ENCODE assay signal across 10 mouse cellular contexts in the genomic region with DNA sequence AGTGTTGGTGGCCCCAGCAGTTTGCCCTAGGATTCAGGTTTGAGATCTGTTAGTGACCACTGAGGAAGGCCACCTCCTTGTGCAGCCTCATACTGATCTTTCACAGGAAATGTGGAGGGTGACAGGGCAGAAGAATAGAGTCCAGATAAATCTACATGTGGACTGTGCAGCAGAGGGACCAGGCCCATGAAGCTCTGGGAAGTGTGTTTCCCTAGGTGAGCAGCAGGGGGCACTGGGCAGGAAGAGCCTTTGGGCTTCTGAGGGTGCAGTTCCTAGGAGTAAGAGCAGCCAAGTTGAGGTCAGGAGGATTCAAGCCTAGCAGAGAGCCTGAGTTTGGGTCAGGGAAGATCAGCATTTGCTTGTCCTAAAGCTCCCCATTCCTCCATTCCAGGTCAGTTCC. TPM values are rescaled to one million over a fixed set of nuclear protein-coding genes. Genes with fewer than 3 reads are reported as not detected.
DNase-seq lines count a peak whose midpoint lies in the region; ATAC-seq and TF ChIP-seq lines count a peak whose summit lies in the region.
"Had no signal": no experiment of that assay in that cellular context is flagged by ENCODE, and none has a peak within 500 bp of the region (broad histone marks: within the 10 kb centered on the region; RNA-seq: fewer than 3 reads in every experiment).

No protein-coding gene starts in this region.

- ATAC-seq in midbrain, postnatal 0 days (ENCODE audit: low FRiP score) = no peak
- ATAC-seq in midbrain, embryonic 13.5 days = no peak
- ATAC-seq in erythroid progenitor cell, adult 5-6 weeks (replicated peaks; ENCODE audit: low FRiP score, poor library complexity, severe bottlenecking) = no peak

- no peak for TF ChIP-seq POLR2A in liver, adult 2 months (IDR thresholded peaks at IDR 0.05; ENCODE audit: extremely low read depth, insufficient read depth, low read length)

- H3K4me2 ChIP-seq in midbrain, postnatal 0 days (ENCODE audit: low read depth, low read length, poor library complexity, severe bottlenecking) = no peak overlapping the region
- H3K4me2 ChIP-seq in midbrain, embryonic 13.5 days (replicated peaks) = no peak overlapping the region
- H3K4me2 ChIP-seq: limb, embryonic 15.5 days had no signal

- peak; percentile 6 to 8 for DNase-seq in cerebellum, postnatal 36 days
- no peak for DNase-seq in cerebellum, adult 9-10 months
- DNase-seq in midbrain, postnatal 0 days (ENCODE audit: low spot score) = no peak
- DNase-seq in liver, adult 2 months (ENCODE audit: extremely low read depth, low read depth, low spot score) = peak; percentile 56
- peak; percentile 48 for DNase-seq in thymus, postnatal 0 days (ENCODE audit: low spot score)
- no peak for DNase-seq in right cerebral cortex, adult 18-20 months

- TF ChIP-seq CTCF in midbrain, postnatal 0 days (IDR thresholded peaks at IDR 0.05) = peak; percentile 13; the same call in 1 of the 2 replicates
- TF ChIP-seq CTCF in liver, adult 2 months (IDR thresholded peaks at IDR 0.05; ENCODE audit: low read depth, low read length) = peak; percentile 88

- no peak overlapping the region for H3K9ac ChIP-seq in midbrain, postnatal 0 days (replicated peaks; ENCODE audit: low read length, poor library complexity, severe bottlenecking)
- no peak overlapping the region for H3K9ac ChIP-seq in midbrain, embryonic 13.5 days (replicated peaks)
- H3K9ac ChIP-seq in liver, adult 2 months (ENCODE audit: low read depth, low read length) = no peak overlapping the region
- H3K9ac ChIP-seq: limb, embryonic 15.5 days had no signal

- no peak overlapping the region for H3K4me3 ChIP-seq in midbrain, postnatal 0 days (ENCODE audit: low read depth, low read length)
- H3K4me3 ChIP-seq in midbrain, embryonic 13.5 days (replicated peaks) = no peak overlapping the region
- H3K4me3 ChIP-seq in liver, adult 2 months (ENCODE audit: insufficient read depth, low read depth, low read length) = no peak overlapping the region
- H3K4me3 ChIP-seq: limb, embryonic 15.5 days had no signal

- H3K9me3 ChIP-seq in midbrain, postnatal 0 days (ENCODE audit: low read length) = no peaks in the 10 kb centered on the region
- H3K9me3 ChIP-seq in midbrain, embryonic 13.5 days = no peaks in the 10 kb centered on the region
- H3K9me3 ChIP-seq: limb, embryonic 15.5 days had no signal

- H3K79me2 ChIP-seq in liver, adult 2 months (ENCODE audit: control insufficient read depth, insufficient read depth, low read length) = no peaks in the 10 kb centered on the region

- no peak overlapping the region for H3K27ac ChIP-seq in midbrain, postnatal 0 days (ENCODE audit: low read depth, low read length)
- H3K27ac ChIP-seq in midbrain, embryonic 13.5 days = no peak overlapping the region
- no peak overlapping the region for H3K27ac ChIP-seq in liver, adult 2 months (replicated peaks; ENCODE audit: insufficient read depth, low read depth, low read length)
- H3K27ac ChIP-seq: limb, embryonic 15.5 days had no signal

- no peaks in the 10 kb centered on the region for H3K4me1 ChIP-seq in midbrain, postnatal 0 days (ENCODE audit: insufficient read depth, low read length)
- H3K4me1 ChIP-seq in midbrain, embryonic 13.5 days (replicated peaks) = no peaks in the 10 kb centered on the region; the same call in 1 of the 2 replicates
- no peaks in the 10 kb centered on the region for H3K4me1 ChIP-seq in liver, adult 2 months (ENCODE audit: control insufficient read depth, insufficient read depth, low read length)
- H3K4me1 ChIP-seq: limb, embryonic 15.5 days had no signal

- no peaks in the 10 kb centered on the region for H3K36me3 ChIP-seq in midbrain, postnatal 0 days (ENCODE audit: insufficient read depth, low read length)
- no peaks in the 10 kb centered on the region for H3K36me3 ChIP-seq in midbrain, embryonic 13.5 days
- H3K36me3 ChIP-seq in liver, adult 2 months (ENCODE audit: control insufficient read depth, insufficient read depth, low read length) = no peaks in the 10 kb centered on the region
- H3K36me3 ChIP-seq: limb, embryonic 15.5 days had no signal

- H3K27me3 ChIP-seq in midbrain, postnatal 0 days (ENCODE audit: insufficient read depth, low read length) = no peaks in the 10 kb centered on the region
- no peaks in the 10 kb centered on the region for H3K27me3 ChIP-seq in midbrain, embryonic 13.5 days
- H3K27me3 ChIP-seq in liver, adult 2 months (ENCODE audit: control insufficient read depth, insufficient read depth, low read length) = no peaks in the 10 kb centered on the region
- H3K27me3 ChIP-seq: limb, embryonic 15.5 days had no signal

RNA-seq across cellular contexts. Expression of gene Klrb1, which starts 13.2 kb away (rescaled TPM):
- total RNA-seq in midbrain, postnatal 0 days (2014; rRNA removed) = 2.3 TPM in 1 of 2 replicates, not detected in the other
- polyA plus RNA-seq in midbrain, postnatal 0 days (2015; fragmentation: Nextera tagmentation; extraction: Ambion mirVana) = 2.6 and 3.0 TPM in 2 replicates
- 0.20 TPM in 1 of 2 replicates, not detected in the other for polyA plus RNA-seq in midbrain, embryonic 13.5 days (2015; fragmentation: Nextera tagmentation; extraction: Ambion mirVana)
- total RNA-seq in liver, adult 2 months (2014; rRNA removed) = not detected in 2 replicates
- not detected in 2 replicates for polyA plus RNA-seq in liver, adult 2 months (2012; rRNA removed)
- not detected in 2 replicates for polyA plus RNA-seq in thymus, postnatal 0 days (2015; fragmentation: Nextera tagmentation; extraction: Ambion mirVana)
- total RNA-seq in erythroid progenitor cell, adult 5-6 weeks (2015; ENCODE audit: low replicate concordance) = not detected in 2 replicates
- not detected in 2 replicates for total RNA-seq in erythroid progenitor cell, adult 5-6 weeks (2017; ENCODE audit: low replicate concordance)
- total RNA-seq: ES-E14 had no signal
- polyA plus RNA-seq: limb, embryonic 15.5 days had no signal

RNA-seq across cellular contexts. Expression of gene Klrb1c, which starts 52.9 kb away (rescaled TPM):
- total RNA-seq in midbrain, postnatal 0 days (2014; rRNA removed) = 0.09 and 0.77 TPM in 2 replicates
- polyA plus RNA-seq in midbrain, postnatal 0 days (2015; fragmentation: Nextera tagmentation; extraction: Ambion mirVana) = 0.09 and 0.25 TPM in 2 replicates
- not detected in 2 replicates for polyA plus RNA-seq in midbrain, embryonic 13.5 days (2015; fragmentation: Nextera tagmentation; extraction: Ambion mirVana)
- total RNA-seq in liver, adult 2 months (2014; rRNA removed) = 0.74 and 1.1 TPM in 2 replicates
- 0.13 and 0.17 TPM in 2 replicates for polyA plus RNA-seq in liver, adult 2 months (2012; rRNA removed)
- polyA plus RNA-seq in thymus, postnatal 0 days (2015; fragmentation: Nextera tagmentation; extraction: Ambion mirVana) = 1.5 and 1.6 TPM in 2 replicates
- total RNA-seq in erythroid progenitor cell, adult 5-6 weeks (2015; ENCODE audit: low replicate concordance) = 10.5 TPM in 1 of 2 replicates, not detected in the other
- total RNA-seq in erythroid progenitor cell, adult 5-6 weeks (2017; ENCODE audit: low replicate concordance) = 1.3 and 1.5 TPM in 2 replicates
- polyA plus RNA-seq: limb, embryonic 15.5 days had no signal

Comparison
In these comparisons a context has a peak if more than half of its experiments do, and no peak if none do; other contexts are left out.
1. DNase-seq: peak in cerebellum, postnatal 36 days (2 of 2), liver, adult 2 months (single experiment) and thymus, postnatal 0 days (single experiment); none in cerebellum, adult 9-10 months (single experiment), midbrain, postnatal 0 days (single experiment) and right cerebral cortex, adult 18-20 months (single experiment).